Mouse (Mus musculus) hindbrain, embryonic 14.5 days (tissue): ENCODE results near the gene Aipl1. TPM values are rescaled to one million over a fixed set of nuclear protein-coding genes. Genes with fewer than 3 reads are reported as not detected.

Source experiments
- ATAC-seq: fragments of 200-750 bp; cut with Nextera tagmentation; 2 replicates; pipeline ENCODE4 v1.8.0; 2017; ENCODE audit warnings: moderate number of reproducible peaks, mild to moderate bottlenecking, moderate TSS enrichment, moderate library complexity; ENCODE audit not compliant: low FRiP score
- DNase-seq: peaks from one replicate; pipeline ENCODE4 v3.0.0-alpha.2; 2015; ENCODE audit warnings: low spot score
- H3K27ac ChIP-seq: fragments of 300-500 bp; sonication (generic); 2 replicates; pipeline ENCODE4 v1.5.1; 2014; ENCODE audit warnings: mild to moderate bottlenecking, moderate library complexity
- H3K27me3 ChIP-seq: fragments of 300-500 bp; sonication (generic); 2 replicates; pipeline ENCODE4 v1.6.1; 2014; ENCODE audit warnings: mild to moderate bottlenecking, low read length, mixed read lengths; ENCODE audit not compliant: control insufficient read depth, insufficient read depth
- H3K36me3 ChIP-seq: fragments of 300-500 bp; sonication (generic); replicated peaks from 2 replicates; pipeline ENCODE4 v1.6.1; 2014; ENCODE audit not compliant: control insufficient read depth, insufficient read depth
- H3K4me1 ChIP-seq: fragments of 300-500 bp; sonication (generic); replicated peaks from 2 replicates; pipeline ENCODE4 v1.6.1; 2014; ENCODE audit warnings: antibody characterized with exemption, low read length, mixed read lengths; ENCODE audit not compliant: control insufficient read depth, insufficient read depth
- H3K4me2 ChIP-seq: fragments of 300-500 bp; sonication (generic); replicated peaks from 2 replicates; pipeline ENCODE4 v1.6.1; 2014; ENCODE audit warnings: mild to moderate bottlenecking, moderate library complexity
- H3K4me3 ChIP-seq: fragments of 300-500 bp; sonication (generic); replicated peaks from 2 replicates; pipeline ENCODE4 v1.5.1; 2014; ENCODE audit warnings: mild to moderate bottlenecking, low read length
- H3K9ac ChIP-seq: fragments of 300-500 bp; sonication (generic); 2 replicates; pipeline ENCODE4 v1.6.1; 2014
- H3K9me3 ChIP-seq: fragments of 300-500 bp; sonication (generic); 2 replicates; pipeline ENCODE4 v1.6.1; 2016; ENCODE audit warnings: low read length; ENCODE audit not compliant: control insufficient read depth
- WGBS: fragments of 180-500 bp; shearing (Covaris S2); extraction: QIAGEN DNeasy Blood & Tissue Kit; methylation state at CpG from one replicate; pipeline ENCODE4 v1.1.7; 2014; 5-methylcytosine and 5-hydroxymethylcytosine counted together
- polyA plus RNA-seq: library from polyadenylated mRNA; unstranded; fragments of >200 nt; fragmentation: Nextera tagmentation; extraction: Ambion mirVana; gene quantifications from 2 replicates; pipeline ENCODE4 v1.2.1, GENCODE M21; 2014

Gene Aipl1
- polyA plus RNA-seq, 1 experiment from 2014 or later = not detected

DNA sequence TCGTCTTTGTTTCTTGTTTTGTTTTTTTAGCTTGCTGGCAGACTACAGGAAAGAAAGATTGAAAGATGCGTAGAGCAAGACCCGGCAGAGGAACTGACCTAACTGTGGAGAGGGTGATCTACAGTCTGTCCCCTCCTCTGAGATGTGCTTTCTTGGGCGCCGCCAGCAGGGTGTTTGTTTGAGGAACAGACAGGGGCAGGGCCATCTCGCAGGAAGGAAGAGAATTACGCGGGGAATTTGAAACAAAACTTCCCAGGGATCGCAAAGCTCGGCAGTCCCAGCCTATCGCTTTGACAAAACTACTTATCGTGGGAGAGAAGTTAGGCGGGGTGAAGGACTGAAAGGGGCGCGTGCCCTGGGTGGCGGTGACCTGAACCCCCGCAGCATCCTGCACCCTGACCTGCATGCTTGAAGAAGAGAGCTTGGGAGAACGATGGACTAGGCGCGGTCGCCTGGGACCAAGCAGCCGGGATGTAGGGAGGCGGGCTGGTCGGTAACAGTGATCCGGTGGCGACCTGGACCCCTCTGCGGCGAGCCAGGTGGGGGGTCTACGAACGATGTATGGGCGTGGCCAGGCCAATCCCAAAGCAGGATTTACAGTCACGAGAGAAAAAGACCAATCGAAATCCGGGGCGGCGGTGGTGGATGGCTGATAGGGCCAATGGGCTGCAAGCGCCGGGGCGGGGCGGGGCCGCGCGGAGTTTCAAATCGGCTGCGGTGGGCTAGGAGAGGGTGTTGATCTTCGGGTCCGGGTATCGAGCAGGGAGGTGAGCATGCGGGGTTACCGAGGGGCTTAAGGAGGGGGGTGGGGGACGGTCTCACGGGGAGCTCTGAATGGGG is 4.7 kb upstream of the Aipl1 start, which contains the start of gene Pimreg:
Pimreg (plus strand) TSS at position 265 of the 840 bp plus-strand sequence.
- no peaks in the 10 kb centered on the region for H3K27me3 ChIP-seq
- no peaks in the 10 kb centered on the region for H3K9me3 ChIP-seq
- H3K36me3 ChIP-seq = no peaks in the 10 kb centered on the region
- peak within 1 kb of the TSS; percentile 75 for H3K4me3 ChIP-seq
- peak within 1 kb of the TSS; percentile 68 for H3K9ac ChIP-seq
- H3K27ac ChIP-seq = peak within 1 kb of the TSS; percentile 68
- peaks cover 26% of the 10 kb centered on the region for H3K4me1 ChIP-seq
- DNase-seq (peak; percentile 88), ATAC-seq (peak; percentile 90)
- under 1% methylated on average over 52 of the region's 52 CpGs for WGBS
- peak within 1 kb of the TSS; percentile 96 for H3K4me2 ChIP-seq

DNA sequence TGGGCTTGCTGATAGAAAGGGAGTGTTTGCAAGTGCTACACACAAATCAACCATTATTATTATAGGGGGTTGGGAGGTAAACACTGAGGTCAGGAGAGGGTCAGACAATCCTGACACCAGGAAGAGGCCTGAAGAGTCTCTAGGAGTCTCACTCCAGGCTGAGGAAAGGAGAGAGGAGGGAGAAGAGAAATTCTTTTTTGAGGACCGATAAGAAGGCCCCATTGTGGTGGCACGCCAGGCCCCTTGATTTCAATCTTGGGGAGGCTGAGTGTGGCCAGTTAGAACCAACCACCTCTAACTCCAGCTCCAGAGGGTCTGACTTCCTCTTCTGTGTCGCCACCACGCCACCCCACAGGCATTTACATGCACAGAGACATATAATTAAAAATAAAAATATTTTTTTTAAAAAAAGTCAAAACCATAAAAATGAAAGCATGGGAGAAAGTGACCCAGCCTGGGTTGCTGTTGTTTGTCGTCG is 4.0 kb upstream of the Aipl1 start:
- Histone ChIP-seq H3K27ac (peak overlapping the region; percentile 68; the same call in 1 of the 2 replicates), H3K9ac (peak overlapping the region; percentile 68), H3K27me3 (no peaks in the 10 kb centered on the region), H3K36me3 (no peaks in the 10 kb centered on the region), H3K4me1 (peaks cover 26% of the 10 kb centered on the region), H3K4me2 (peak overlapping the region; percentile 96), H3K4me3 (peak overlapping the region; percentile 75), H3K9me3 (no peaks in the 10 kb centered on the region)
- WGBS = 15% methylated on average over 6 of the region's 6 CpGs
- ATAC-seq (no peak), DNase-seq (no peak)

DNA sequence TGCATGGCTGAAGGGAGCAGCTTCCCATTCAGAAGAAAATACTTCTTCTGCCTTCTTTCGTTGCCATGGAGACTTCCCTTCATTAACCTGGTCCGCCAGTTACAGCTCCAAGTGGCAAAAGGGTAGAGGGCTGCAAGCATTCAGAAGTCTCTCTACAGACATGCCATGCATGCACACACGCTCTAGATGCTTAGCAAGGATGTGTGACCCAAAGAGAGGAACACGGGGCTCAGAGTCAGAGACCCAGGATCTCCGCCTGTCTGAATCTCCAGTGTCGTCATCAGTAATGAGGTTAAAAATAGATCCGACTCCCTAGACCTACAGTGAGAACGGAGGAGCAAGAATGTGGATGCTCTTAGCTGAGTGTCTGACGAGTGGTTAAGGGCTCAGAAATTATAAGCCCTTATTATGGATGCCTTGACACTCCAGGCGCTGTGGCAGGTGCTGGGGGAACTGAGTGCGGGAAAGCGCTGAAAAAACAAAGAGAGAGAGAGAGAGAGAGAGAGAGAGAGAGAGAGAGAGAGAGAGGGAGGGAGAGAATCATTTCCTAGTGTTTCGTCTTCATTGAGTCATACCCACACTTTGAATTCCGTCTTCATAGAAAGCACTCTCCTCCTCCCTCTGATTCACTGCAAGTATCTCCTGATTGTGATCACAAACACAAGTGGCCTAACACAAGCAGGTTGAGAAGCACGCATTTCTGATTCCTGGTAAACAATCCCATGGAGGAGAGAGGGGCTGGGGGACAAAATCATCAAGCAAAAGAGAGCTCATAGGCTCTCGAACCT is 2.5 kb upstream of the Aipl1 start:
- Histone ChIP-seq H3K9me3 (no peaks in the 10 kb centered on the region), H3K4me2 (peak overlapping the region; percentile 29), H3K27ac (peak overlapping the region; percentile 26; the same call in 1 of the 2 replicates), H3K9ac (peak overlapping the region; percentile 28; the same call in 1 of the 2 replicates), H3K4me3 (no peak overlapping the region), H3K36me3 (no peaks in the 10 kb centered on the region), H3K4me1 (peaks cover 26% of the 10 kb centered on the region), H3K27me3 (no peaks in the 10 kb centered on the region)
- WGBS = 16% methylated on average over 16 of the region's 16 CpGs
- DNase-seq (peak; percentile 38), ATAC-seq (no peak; the same call in 1 of the 2 replicates)

DNA sequence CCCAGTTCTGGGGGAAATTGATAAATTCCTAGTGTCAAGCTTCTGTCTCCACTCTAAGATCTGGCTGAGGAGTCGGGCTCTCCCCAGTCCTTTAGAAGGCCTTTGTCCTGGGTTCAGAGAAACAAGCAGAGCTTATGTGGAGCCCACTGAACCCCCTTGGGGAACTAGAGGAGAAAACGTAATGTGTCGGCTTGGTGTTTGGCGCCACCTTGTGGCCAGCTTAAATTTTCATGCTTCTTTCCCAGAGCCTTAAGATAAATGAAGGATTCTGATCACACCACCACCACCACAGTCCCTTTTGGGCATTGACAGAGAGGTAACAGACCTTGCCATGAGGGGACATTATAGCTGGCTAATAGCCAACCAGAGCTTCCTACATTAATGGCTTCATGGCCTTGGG is 687 bp upstream of the Aipl1 start:
- H3K4me2 ChIP-seq = no peak overlapping the region
- H3K9ac ChIP-seq = no peak overlapping the region
- H3K27me3 ChIP-seq = no peaks in the 10 kb centered on the region
- H3K36me3 ChIP-seq = no peaks in the 10 kb centered on the region
- WGBS = under 1% methylated on average over 4 of the region's 4 CpGs
- peaks cover 24% of the 10 kb centered on the region for H3K4me1 ChIP-seq
- H3K9me3 ChIP-seq = no peaks in the 10 kb centered on the region
- ATAC-seq (no peak), DNase-seq (peak; percentile 95)
- no peak overlapping the region for H3K4me3 ChIP-seq
- H3K27ac ChIP-seq = no peak overlapping the region

GRCm38 (mm10) chr11:72032589-72032988 is 4.7 kb downstream of the Aipl1 start:
- no peak overlapping the region for H3K4me3 ChIP-seq
- DNase-seq (no peak), ATAC-seq (no peak)
- no peak overlapping the region for H3K27ac ChIP-seq
- H3K36me3 ChIP-seq = no peaks in the 10 kb centered on the region
- H3K4me1 ChIP-seq = 0 out of 2 replicates have a peak, but pooled peaks cover 4% of the 10 kb centered on the region
- H3K9me3 ChIP-seq = no peaks in the 10 kb centered on the region
- H3K9ac ChIP-seq = no peak overlapping the region
- H3K4me2 ChIP-seq = no peak overlapping the region
- peaks cover 10% of the 10 kb centered on the region; the same call in 1 of the 2 replicates for H3K27me3 ChIP-seq
- WGBS = 86% methylated on average over 3 of the region's 3 CpGs

GRCm38 (mm10) chr11:72032091-72032490 is 5.2 kb downstream of the Aipl1 start:
- ATAC-seq = no peak
- Histone ChIP-seq H3K4me1 (0 out of 2 replicates have a peak, but pooled peaks cover 4% of the 10 kb centered on the region), H3K27me3 (peaks cover 10% of the 10 kb centered on the region; the same call in 1 of the 2 replicates), H3K27ac (no peak overlapping the region), H3K9ac (no peak overlapping the region), H3K9me3 (no peaks in the 10 kb centered on the region), H3K4me2 (no peak overlapping the region), H3K4me3 (no peak overlapping the region), H3K36me3 (no peaks in the 10 kb centered on the region)
- DNase-seq = no peak
- WGBS = 88% methylated on average over 4 of the region's 4 CpGs

GRCm38 (mm10) chr11:72031353-72031752 is 6.0 kb downstream of the Aipl1 start:
- DNase-seq (no peak), ATAC-seq (no peak)
- H3K9me3 ChIP-seq = no peaks in the 10 kb centered on the region
- no peak overlapping the region for H3K4me3 ChIP-seq
- H3K4me1 ChIP-seq = 0 out of 2 replicates have a peak, but pooled peaks cover 4% of the 10 kb centered on the region
- no peaks in the 10 kb centered on the region for H3K36me3 ChIP-seq
- 95% methylated on average over 7 of the region's 7 CpGs for WGBS
- no peak overlapping the region for H3K4me2 ChIP-seq
- H3K27me3 ChIP-seq = peaks cover 10% of the 10 kb centered on the region; the same call in 1 of the 2 replicates
- H3K9ac ChIP-seq = no peak overlapping the region
- H3K27ac ChIP-seq = no peak overlapping the region

DNA sequence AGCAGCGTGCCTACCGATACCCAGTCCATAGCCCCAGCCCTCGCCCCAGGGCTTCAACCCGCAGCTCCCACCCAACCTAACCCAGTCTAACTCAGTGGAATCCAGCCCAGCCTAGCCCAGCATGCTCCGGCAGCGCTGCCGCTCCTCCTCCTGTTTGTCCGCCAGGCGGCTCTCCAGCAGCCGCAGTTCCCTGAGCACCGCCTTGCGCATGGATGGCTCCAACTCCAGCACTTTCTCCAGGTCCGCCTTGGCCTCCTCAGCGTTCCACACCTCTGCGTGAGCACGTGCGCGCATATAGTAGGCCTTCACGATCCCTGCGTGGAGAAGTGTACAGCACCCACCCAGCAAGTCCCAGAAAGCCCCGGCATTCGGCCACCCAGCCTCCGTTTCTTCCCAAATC is 8.2 kb downstream of the Aipl1 start:
- no peak for ATAC-seq

GRCm38 (mm10) chr11:72027836-72028235 is 9.5 kb downstream of the Aipl1 start:
- Histone ChIP-seq H3K27ac (no peak overlapping the region), H3K4me3 (no peak overlapping the region), H3K9me3 (no peaks in the 10 kb centered on the region), H3K36me3 (no peaks in the 10 kb centered on the region), H3K4me2 (no peak overlapping the region), H3K9ac (no peak overlapping the region), H3K4me1 (peaks cover 10% of the 10 kb centered on the region; the same call in 1 of the 2 replicates), H3K27me3 (peaks cover 10% of the 10 kb centered on the region; the same call in 1 of the 2 replicates)
- DNase-seq (no peak), ATAC-seq (no peak)
- 70% methylated on average over 9 of the region's 9 CpGs for WGBS

More for the DNA sequence above, 8.2 kb downstream of the Aipl1 start:
- peak; percentile 64 for DNase-seq
- H3K9ac ChIP-seq = no peak overlapping the region
- 0 out of 2 replicates have a peak, but pooled peaks cover 4% of the 10 kb centered on the region for H3K4me1 ChIP-seq
- no peak overlapping the region for H3K4me2 ChIP-seq
- H3K4me3 ChIP-seq = no peak overlapping the region
- no peaks in the 10 kb centered on the region for H3K9me3 ChIP-seq
- H3K27ac ChIP-seq = no peak overlapping the region
- H3K36me3 ChIP-seq = no peaks in the 10 kb centered on the region
- H3K27me3 ChIP-seq = peaks cover 10% of the 10 kb centered on the region; the same call in 1 of the 2 replicates
- 22% methylated on average over 23 of the region's 23 CpGs for WGBS
